ENCODE assay signal across 7 mouse cellular contexts in the genomic region with DNA sequence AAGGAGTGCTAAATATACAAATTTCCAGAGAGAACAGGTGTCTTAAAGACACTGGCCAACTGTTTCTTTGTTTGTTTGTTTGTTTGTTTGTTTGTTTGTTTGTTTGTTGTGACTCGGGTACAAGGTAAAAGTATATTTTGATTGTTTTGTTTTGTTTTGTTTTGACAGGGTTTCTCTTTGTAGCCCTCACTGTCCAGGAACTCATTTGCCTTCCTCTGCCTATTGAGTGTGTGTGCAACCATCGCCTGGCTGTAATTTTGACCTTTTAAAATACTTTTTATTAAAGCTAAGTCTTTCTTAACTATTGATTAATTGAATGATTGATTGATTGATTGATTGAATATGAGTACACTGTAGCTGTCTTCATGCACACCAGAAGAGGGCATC. TPM values are rescaled to one million over a fixed set of nuclear protein-coding genes. Genes with fewer than 3 reads are reported as not detected.
DNase-seq lines count a peak whose midpoint lies in the region; ATAC-seq lines count a peak whose summit lies in the region.

No protein-coding gene starts in this region.

- peak overlapping the region; percentile 54 for H3K4me2 ChIP-seq in lung, embryonic 15.5 days
- H3K4me2 ChIP-seq in forebrain, embryonic 15.5 days (replicated peaks): peak overlapping the region; percentile 63
- H3K4me2 ChIP-seq in limb, embryonic 15.5 days: peak overlapping the region; percentile 50
- H3K4me2 ChIP-seq in stomach, embryonic 15.5 days: peak overlapping the region; percentile 70

- H3K9ac ChIP-seq in lung, embryonic 15.5 days: no peak overlapping the region
- H3K9ac ChIP-seq in forebrain, embryonic 15.5 days (replicated peaks): no peak overlapping the region
- peak overlapping the region; percentile 46; the same call in 1 of the 2 replicates for H3K9ac ChIP-seq in limb, embryonic 15.5 days
- H3K9ac ChIP-seq in stomach, embryonic 15.5 days: no peak overlapping the region

- no peak for ATAC-seq in lung, embryonic 15.5 days (ENCODE audit: borderline replicate concordance, extremely low read depth, low FRiP score, low TSS enrichment)
- peak; percentile 35; the same call in 1 of the 2 replicates for ATAC-seq in forebrain, embryonic 15.5 days (replicated peaks)
- no peak for ATAC-seq in limb, embryonic 15.5 days (ENCODE audit: insufficient number of reproducible peaks, low FRiP score, low TSS enrichment, low read depth)
- ATAC-seq in stomach, embryonic 15.5 days (ENCODE audit: insufficient read depth, low FRiP score, low read depth): no peak

- no peaks in the 10 kb centered on the region for H3K9me3 ChIP-seq in lung, embryonic 15.5 days
- H3K9me3 ChIP-seq in forebrain, embryonic 15.5 days: no peaks in the 10 kb centered on the region
- H3K9me3 ChIP-seq in limb, embryonic 15.5 days: no peaks in the 10 kb centered on the region
- no peaks in the 10 kb centered on the region for H3K9me3 ChIP-seq in stomach, embryonic 15.5 days

- no peaks in the 10 kb centered on the region for H3K27me3 ChIP-seq in lung, embryonic 15.5 days
- H3K27me3 ChIP-seq in forebrain, embryonic 15.5 days: no peaks in the 10 kb centered on the region
- H3K27me3 ChIP-seq in limb, embryonic 15.5 days: no peaks in the 10 kb centered on the region
- H3K27me3 ChIP-seq in stomach, embryonic 15.5 days (replicated peaks): no peaks in the 10 kb centered on the region

- peaks cover 8% of the 10 kb centered on the region for H3K4me1 ChIP-seq in lung, embryonic 15.5 days
- peaks cover 3% of the 10 kb centered on the region; the same call in 1 of the 2 replicates for H3K4me1 ChIP-seq in forebrain, embryonic 15.5 days
- H3K4me1 ChIP-seq in limb, embryonic 15.5 days: peaks cover 9% of the 10 kb centered on the region
- peaks cover 8% of the 10 kb centered on the region; the same call in 1 of the 2 replicates for H3K4me1 ChIP-seq in stomach, embryonic 15.5 days

- WGBS in lung, embryonic 15.5 days: 46% methylated on average over 2 of the region's 2 CpGs
- 62% methylated on average over 2 of the region's 2 CpGs for WGBS in forebrain, embryonic 15.5 days
- WGBS in limb, embryonic 15.5 days: 63% methylated on average over 2 of the region's 2 CpGs
- 62% methylated on average over 2 of the region's 2 CpGs for WGBS in stomach, embryonic 15.5 days

- no peak for DNase-seq in lung, adult 18-20 months
- no peak for DNase-seq in natural killer cell, adult 2 months (ENCODE audit: low spot score in 2 of 2)
- DNase-seq in spleen, adult 12 weeks (ENCODE audit: low spot score): no peak

- H3K27ac ChIP-seq in lung, embryonic 15.5 days: no peak overlapping the region
- H3K27ac ChIP-seq in forebrain, embryonic 15.5 days (replicated peaks): no peak overlapping the region
- H3K27ac ChIP-seq in limb, embryonic 15.5 days: no peak overlapping the region
- H3K27ac ChIP-seq in stomach, embryonic 15.5 days: no peak overlapping the region

- H3K36me3 ChIP-seq in lung, embryonic 15.5 days: 0 out of 2 replicates have a peak, but pooled peaks cover 4% of the 10 kb centered on the region
- 0 out of 2 replicates have a peak, but pooled peaks cover 6% of the 10 kb centered on the region for H3K36me3 ChIP-seq in forebrain, embryonic 15.5 days
- peaks cover 18% of the 10 kb centered on the region for H3K36me3 ChIP-seq in limb, embryonic 15.5 days
- no peaks in the 10 kb centered on the region for H3K36me3 ChIP-seq in stomach, embryonic 15.5 days

- H3K4me3 ChIP-seq in lung, embryonic 15.5 days: peak overlapping the region; percentile 65
- peak overlapping the region; percentile 75 for H3K4me3 ChIP-seq in forebrain, embryonic 15.5 days
- H3K4me3 ChIP-seq in limb, embryonic 15.5 days: peak overlapping the region; percentile 70
- H3K4me3 ChIP-seq in stomach, embryonic 15.5 days (replicated peaks): peak overlapping the region; percentile 80

RNA-seq across cellular contexts. Expression of a gene that starts 0.3 kb away (rescaled TPM):
- 10.8 and 11.4 TPM in 2 replicates for polyA plus RNA-seq in lung, embryonic 15.5 days (2015; fragmentation: Nextera tagmentation; extraction: Ambion mirVana)
- 8.5 and 8.7 TPM in 2 replicates for polyA plus RNA-seq in forebrain, embryonic 15.5 days (2015; fragmentation: Nextera tagmentation; extraction: Ambion mirVana)
- 10.9 and 12.2 TPM in 2 replicates for polyA plus RNA-seq in limb, embryonic 15.5 days (2015; fragmentation: Nextera tagmentation; extraction: Ambion mirVana)
- polyA plus RNA-seq in stomach, embryonic 15.5 days (2015; fragmentation: Nextera tagmentation; extraction: Ambion mirVana): 10.6 and 11.4 TPM in 2 replicates

RNA-seq across cellular contexts. Expression of a gene that starts 17.1 kb away (rescaled TPM):
- polyA plus RNA-seq in lung, embryonic 15.5 days (2015; fragmentation: Nextera tagmentation; extraction: Ambion mirVana): 18.3 and 20.5 TPM in 2 replicates
- polyA plus RNA-seq in forebrain, embryonic 15.5 days (2015; fragmentation: Nextera tagmentation; extraction: Ambion mirVana): 24.5 and 25.8 TPM in 2 replicates
- polyA plus RNA-seq in limb, embryonic 15.5 days (2015; fragmentation: Nextera tagmentation; extraction: Ambion mirVana): 29.6 and 32.6 TPM in 2 replicates
- polyA plus RNA-seq in stomach, embryonic 15.5 days (2015; fragmentation: Nextera tagmentation; extraction: Ambion mirVana): 17.1 and 17.6 TPM in 2 replicates

RNA-seq across cellular contexts. Expression of a gene that starts 56.0 kb away (rescaled TPM):
- 141 and 146 TPM in 2 replicates for polyA plus RNA-seq in lung, embryonic 15.5 days (2015; fragmentation: Nextera tagmentation; extraction: Ambion mirVana)
- 121 TPM in 2 replicates for polyA plus RNA-seq in forebrain, embryonic 15.5 days (2015; fragmentation: Nextera tagmentation; extraction: Ambion mirVana)
- polyA plus RNA-seq in limb, embryonic 15.5 days (2015; fragmentation: Nextera tagmentation; extraction: Ambion mirVana): 125 and 127 TPM in 2 replicates
- polyA plus RNA-seq in stomach, embryonic 15.5 days (2015; fragmentation: Nextera tagmentation; extraction: Ambion mirVana): 122 and 127 TPM in 2 replicates

RNA-seq across cellular contexts. Expression of a gene that starts 56.2 kb away (rescaled TPM):
- polyA plus RNA-seq in lung, embryonic 15.5 days (2015; fragmentation: Nextera tagmentation; extraction: Ambion mirVana): 68.4 and 74.3 TPM in 2 replicates
- 67.1 and 70.0 TPM in 2 replicates for polyA plus RNA-seq in forebrain, embryonic 15.5 days (2015; fragmentation: Nextera tagmentation; extraction: Ambion mirVana)
- polyA plus RNA-seq in limb, embryonic 15.5 days (2015; fragmentation: Nextera tagmentation; extraction: Ambion mirVana): 77.7 and 77.8 TPM in 2 replicates
- polyA plus RNA-seq in stomach, embryonic 15.5 days (2015; fragmentation: Nextera tagmentation; extraction: Ambion mirVana): 65.0 and 73.1 TPM in 2 replicates
